Mouse (Mus musculus) retina, postnatal 7 days (tissue): ENCODE measurements around the gene Slc19a1.

Source experiments
- DNase-seq: peaks from one replicate; pipeline ENCODE4 v3.0.0-alpha.2; 2012; ENCODE audit warnings: low read depth, low spot score

The Slc19a1 gene

GRCm38 (mm10) chr10:77091538-77092097 lies 59.6 kb downstream of the Slc19a1 start:
- DNase-seq = no peak

GRCm38 (mm10) chr10:77093817-77094216 lies 61.8 kb downstream of the Slc19a1 start:
- DNase-seq = no peak

- no peak for DNase-seq
These were observed 63.6 kb downstream of the Slc19a1 start for GRCm38 (mm10) chr10:77095666-77096065.

GRCm38 (mm10) chr10:77097006-77097889 lies 65.2 kb downstream of the Slc19a1 start:
- no peak for DNase-seq

- DNase-seq = no peak
These were observed 65.8 kb downstream of the Slc19a1 start for GRCm38 (mm10) chr10:77097890-77098200.

- DNase-seq = no peak
These were observed 66.6 kb downstream of the Slc19a1 start for GRCm38 (mm10) chr10:77098619-77099018.

- DNase-seq = no peak
These were observed 67.7 kb downstream of the Slc19a1 start for GRCm38 (mm10) chr10:77099777-77100176.

GRCm38 (mm10) chr10:77103689-77104088 lies 71.6 kb downstream of the Slc19a1 start:
- no peak for DNase-seq

- DNase-seq = no peak
These were observed 72.3 kb downstream of the Slc19a1 start for GRCm38 (mm10) chr10:77104327-77104726.

GRCm38 (mm10) chr10:77108106-77108505 lies 76.1 kb downstream of the Slc19a1 start:
- no peak for DNase-seq

- no peak for DNase-seq
These were observed 78.0 kb downstream of the Slc19a1 start for GRCm38 (mm10) chr10:77110010-77110409.
